Mouse (Mus musculus) spleen, adult 10 weeks (tissue): ENCODE results near the gene Gm10181. TPM values are rescaled to one million over a fixed set of nuclear protein-coding genes. Genes with fewer than 3 reads are reported as not detected.

ENCODE experiments used
- polyA plus RNA-seq: library from polyadenylated mRNA; stranded (reverse); fragments of 350-450 nt; fragmentation: Illumina TruSeq; extraction: RNeasy Lipid Tissue Mini Kit (QIAGEN cat#74804); gene quantifications from one replicate; pipeline ENCODE4 v1.2.3, GENCODE M21; 2015; ENCODE audit warnings: low replicate concordance; ENCODE audit not compliant: insufficient read depth

Gm10181 gene
- not detected for polyA plus RNA-seq

DNA sequence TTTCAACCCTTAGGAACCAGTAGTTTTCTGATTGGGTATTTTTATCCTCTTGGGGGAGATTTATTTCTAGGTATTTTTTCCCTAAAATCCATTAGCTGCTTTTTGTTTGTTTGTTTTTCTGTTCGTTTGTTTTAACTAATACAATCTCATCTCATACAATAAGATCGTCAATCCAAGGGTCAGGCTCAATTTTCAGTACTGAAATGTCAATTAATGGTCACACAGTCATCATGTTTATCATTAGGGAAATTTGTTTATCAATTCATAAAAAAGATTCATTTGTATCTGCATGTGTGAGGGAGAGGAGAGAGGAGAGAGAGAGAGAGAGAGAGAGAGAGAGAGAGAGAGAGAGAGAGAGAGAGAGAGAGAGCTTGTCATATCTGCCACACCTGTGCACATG, at the start of gene Gm10181:
TSS of gene Gm10181 (plus strand) at position 301 of the 400 bp plus-strand sequence.

Other genes starting within 250 kb of the Gm10181 start
- gene Herpud2, start 62.4 kb downstream of the Gm10181 start, polyA plus RNA-seq: 47.1 TPM
- 276 TPM for gene Sept7, start 163.0 kb downstream of the Gm10181 start, polyA plus RNA-seq